Mouse (Mus musculus): ENCODE data around the gene Capg.
"Not testable (repeated sequence)": the region's sequence is repeated elsewhere in the genome, so short reads cannot be mapped to it uniquely, and the experiment has no call there.

The Capg gene

GRCm38 (mm10) chr6:72533555-72533954 is 10.6 kb upstream of the Capg start:
- not testable (repeated sequence) for DNase-seq

- peak; percentile 66 for DNase-seq
Measured at GRCm38 (mm10) chr6:72534035-72534809, 10.0 kb upstream of the Capg start.

GRCm38 (mm10) chr6:72535165-72535564 is 9.0 kb upstream of the Capg start:
- DNase-seq = peak; percentile 71

- DNase-seq = no peak
Measured at GRCm38 (mm10) chr6:72537998-72538500, 6.1 kb upstream of the Capg start.

- DNase-seq = peak; percentile 94
Measured at GRCm38 (mm10) chr6:72538562-72539031, 5.6 kb upstream of the Capg start.

- DNase-seq = no peak
Measured at GRCm38 (mm10) chr6:72543265-72543850, 833 bp upstream of the Capg start.

GRCm38 (mm10) chr6:72545377-72545776 is 1.2 kb downstream of the Capg start:
- DNase-seq = no peak

- no peak for DNase-seq
Measured at GRCm38 (mm10) chr6:72547121-72547520, 2.9 kb downstream of the Capg start.

- no peak for DNase-seq
Measured at GRCm38 (mm10) chr6:72547862-72548261, 3.7 kb downstream of the Capg start.

GRCm38 (mm10) chr6:72549041-72549580 is 4.9 kb downstream of the Capg start:
- DNase-seq = no peak

GRCm38 (mm10) chr6:72550025-72550424 is 5.8 kb downstream of the Capg start:
- no peak for DNase-seq

- no peak for DNase-seq
Measured at GRCm38 (mm10) chr6:72550503-72551100, 6.4 kb downstream of the Capg start.

- DNase-seq = peak; percentile 79
Measured at GRCm38 (mm10) chr6:72552171-72553078, 8.2 kb downstream of the Capg start.

- no peak for DNase-seq
Measured at GRCm38 (mm10) chr6:72553079-72553412, 8.9 kb downstream of the Capg start.

- DNase-seq = no peak
Measured at GRCm38 (mm10) chr6:72560801-72561200, 16.6 kb downstream of the Capg start.

- DNase-seq = no peak
Measured at GRCm38 (mm10) chr6:72562486-72562885, 18.3 kb downstream of the Capg start.

- DNase-seq = no peak
Measured at GRCm38 (mm10) chr6:72562894-72563293, 18.7 kb downstream of the Capg start.

- no peak for DNase-seq
Measured at GRCm38 (mm10) chr6:72565506-72565905, 21.3 kb downstream of the Capg start.

- DNase-seq = peak; percentile 89
Measured at GRCm38 (mm10) chr6:72566044-72566443, 21.9 kb downstream of the Capg start.

GRCm38 (mm10) chr6:72567508-72567907 is 23.3 kb downstream of the Capg start:
- no peak for DNase-seq

GRCm38 (mm10) chr6:72568736-72569135 is 24.5 kb downstream of the Capg start:
- no peak for DNase-seq

- peak; percentile 18 for DNase-seq
Measured at GRCm38 (mm10) chr6:72570644-72571397, 26.6 kb downstream of the Capg start.
